Mouse (Mus musculus): Measurements from ENCODE around the gene Adgrl3.
"Not testable (repeated sequence)": the region's sequence is repeated elsewhere in the genome, so short reads cannot be mapped to it uniquely, and the experiment has no call there.

Adgrl3 gene

DNA sequence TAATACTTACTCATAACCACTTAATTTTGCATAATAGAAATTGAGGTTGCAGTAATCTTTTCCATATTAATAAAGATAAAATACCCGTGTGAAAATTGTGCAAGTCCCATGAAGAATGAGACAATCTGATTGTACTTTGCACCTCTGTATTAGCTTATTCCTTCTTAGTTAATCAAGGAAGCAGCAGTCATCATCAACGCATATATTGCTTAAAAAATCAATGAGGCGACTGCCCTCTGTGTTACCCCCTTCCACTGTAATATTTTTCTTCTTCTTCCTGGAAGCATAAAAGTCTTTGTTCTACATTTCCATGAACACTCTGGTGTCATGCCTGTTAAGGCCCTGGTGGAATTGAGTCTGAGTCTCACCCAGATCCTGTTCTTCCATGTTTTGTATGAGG is 416.4 kb downstream of the Adgrl3 start:
- DNase-seq, result no peak

DNA sequence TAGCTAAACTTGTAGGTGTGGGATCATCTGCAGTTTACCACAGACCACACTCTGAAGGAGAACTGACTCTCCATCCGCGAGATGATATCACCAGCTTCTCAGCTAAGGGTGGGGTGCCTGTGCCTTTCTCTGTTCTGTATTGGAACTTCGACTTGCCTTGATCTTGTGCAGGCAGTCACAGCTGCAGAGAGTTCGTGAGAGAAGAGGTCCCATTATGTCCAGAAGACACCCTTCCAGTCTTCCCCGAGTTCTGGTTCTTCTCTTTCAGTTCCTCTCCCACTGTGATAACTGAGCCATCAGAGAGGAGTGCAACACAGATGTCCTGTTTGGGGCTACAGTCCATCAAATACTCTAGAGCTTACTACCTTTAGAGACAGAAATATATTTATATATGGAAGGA is 422.2 kb downstream of the Adgrl3 start:
- DNase-seq, result no peak

DNA sequence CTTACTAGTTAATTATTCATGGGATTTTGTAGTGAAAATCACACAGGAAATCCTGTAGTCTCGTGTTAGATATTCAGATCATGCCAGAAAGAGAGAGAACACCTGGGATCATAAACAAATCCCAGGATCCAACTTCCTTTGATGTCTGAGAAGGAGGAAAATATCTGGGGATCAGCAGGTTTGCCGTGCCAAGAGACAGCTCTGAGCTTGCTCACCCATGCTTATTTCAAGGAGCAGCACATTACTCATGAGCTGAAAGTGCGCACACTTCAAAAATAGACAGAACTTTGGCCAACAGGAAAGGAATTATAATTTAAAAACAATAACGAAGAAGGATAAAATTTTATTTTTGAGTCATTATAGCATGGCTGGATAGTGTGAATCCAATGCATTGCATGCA is 446.0 kb downstream of the Adgrl3 start:
- DNase-seq, result no peak

DNA sequence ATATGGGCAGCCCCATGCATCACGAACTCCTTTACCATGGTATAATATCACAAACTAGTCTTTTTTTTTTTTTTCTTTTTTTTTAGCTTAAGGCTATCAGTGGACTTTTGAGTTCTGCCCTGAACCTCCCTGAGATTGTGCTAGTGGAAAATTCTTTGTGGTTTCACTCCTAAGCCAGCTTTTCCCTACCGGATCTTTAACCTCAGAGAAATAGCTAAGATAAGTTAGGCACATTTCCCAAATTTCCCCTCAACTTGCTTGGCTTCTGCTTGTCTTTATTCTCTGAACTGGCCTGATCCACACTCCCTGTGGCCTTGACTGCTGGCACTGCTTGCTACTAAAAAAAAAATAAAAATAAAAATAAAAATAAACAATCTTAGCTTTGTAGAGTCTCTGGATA is 454.7 kb downstream of the Adgrl3 start:
- peak; percentile 2 for DNase-seq

DNA sequence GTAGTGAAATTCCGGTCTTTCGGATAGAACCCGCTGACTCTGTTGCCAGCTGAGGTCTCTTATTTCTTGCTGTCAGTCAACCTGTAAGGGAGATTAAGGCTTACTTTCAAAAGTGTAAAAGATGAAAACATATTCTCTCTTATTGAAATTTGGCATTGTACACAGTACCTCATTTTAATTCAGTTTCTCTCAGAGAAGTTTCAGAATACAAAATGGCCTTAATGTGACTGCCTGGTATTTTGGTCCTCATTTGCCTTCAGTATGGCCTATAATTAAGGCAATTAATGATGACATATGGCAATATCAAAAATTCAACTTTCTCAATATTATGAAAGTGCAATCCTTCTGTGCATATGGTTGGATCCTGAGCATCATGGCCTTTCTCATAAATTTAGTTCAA is 455.5 kb downstream of the Adgrl3 start:
- no peak for DNase-seq

DNA sequence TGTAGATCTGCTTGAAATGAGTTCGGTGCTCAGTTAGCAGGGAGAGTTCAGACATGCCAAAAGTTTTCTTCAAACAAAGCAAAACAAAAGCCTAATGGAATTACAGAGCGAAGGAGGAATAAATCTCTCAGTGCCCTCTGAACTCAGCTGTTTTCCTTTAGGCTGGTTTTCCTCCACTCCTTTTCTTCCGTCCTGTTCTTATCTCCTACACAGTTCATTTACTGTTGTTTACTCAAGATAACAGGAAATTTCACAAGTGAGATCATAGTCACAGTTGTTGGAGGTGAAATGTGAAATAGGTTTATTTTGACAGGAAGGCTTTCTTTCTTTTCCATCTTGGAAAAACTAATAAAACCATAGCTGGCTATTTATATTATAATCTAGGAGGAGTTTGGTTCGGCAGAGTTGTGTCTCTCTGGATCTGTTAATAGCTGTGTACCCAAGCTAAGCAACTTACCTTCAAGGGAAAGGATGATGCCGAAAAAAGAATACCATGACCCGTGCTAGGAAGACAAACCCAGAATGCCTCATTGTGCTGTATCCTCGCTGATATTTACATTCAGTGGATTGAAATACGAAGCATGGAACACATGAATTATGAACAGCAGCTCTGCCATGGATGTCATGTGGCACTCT is 456.2 kb downstream of the Adgrl3 start:
- DNase-seq, result no peak

DNA sequence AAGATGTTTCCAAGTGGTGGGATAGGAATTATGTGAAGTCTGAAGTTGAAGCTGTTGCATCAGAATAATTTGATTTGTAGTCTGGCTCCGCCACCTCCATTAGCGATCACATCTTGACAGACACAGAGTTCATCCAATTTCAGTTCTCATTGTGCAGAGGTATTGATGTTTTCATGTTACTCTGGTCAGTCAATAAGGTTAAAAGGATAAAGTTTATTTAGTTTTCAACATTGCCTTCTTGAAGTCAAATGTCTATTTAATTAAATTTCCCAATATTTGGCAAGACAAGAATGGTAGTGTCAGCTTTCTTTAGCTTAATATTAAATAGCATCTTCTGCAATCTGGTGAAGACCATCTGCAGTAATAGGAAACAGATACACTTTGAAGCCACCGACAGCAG is 461.0 kb downstream of the Adgrl3 start:
- no peak for DNase-seq

DNA sequence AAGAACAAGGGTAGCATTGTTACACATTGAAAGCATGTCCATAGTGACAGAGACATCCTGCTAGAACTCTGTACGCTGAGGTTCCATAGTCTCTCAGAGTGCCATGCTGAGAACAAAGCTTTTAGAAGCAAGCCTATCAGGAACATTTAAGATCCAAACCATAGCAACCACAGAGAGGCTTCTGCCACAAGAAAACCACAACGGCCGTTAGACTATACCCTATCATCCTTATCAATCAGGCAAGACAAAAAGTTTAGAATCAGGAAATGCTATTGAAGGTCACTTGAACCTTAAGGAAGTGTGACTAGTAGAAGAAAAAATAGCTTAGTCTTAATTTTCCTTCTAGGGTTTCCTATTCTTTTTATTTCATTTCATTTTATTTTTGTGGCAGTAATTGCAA is 464.0 kb downstream of the Adgrl3 start:
- DNase-seq, result no peak

DNA sequence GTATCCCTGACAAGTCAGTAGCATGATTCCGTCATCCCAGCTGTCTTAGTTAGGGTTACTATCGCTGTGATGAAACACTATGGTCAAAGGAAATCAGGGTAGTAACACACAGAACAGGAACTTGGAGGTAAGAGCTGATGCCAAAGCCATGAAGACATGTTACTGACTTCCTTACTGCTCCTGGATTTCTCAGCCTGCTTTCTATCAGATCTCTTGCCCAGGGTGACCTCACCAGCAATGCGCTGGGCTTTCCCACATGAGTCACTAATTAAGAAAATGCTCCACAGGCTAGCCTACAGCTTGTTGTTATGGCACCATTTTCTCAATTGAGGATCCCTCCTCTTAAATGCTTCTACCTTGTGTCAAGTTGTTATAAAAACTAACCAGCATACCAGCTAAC is 481.1 kb downstream of the Adgrl3 start:
- DNase-seq, result no peak

DNA sequence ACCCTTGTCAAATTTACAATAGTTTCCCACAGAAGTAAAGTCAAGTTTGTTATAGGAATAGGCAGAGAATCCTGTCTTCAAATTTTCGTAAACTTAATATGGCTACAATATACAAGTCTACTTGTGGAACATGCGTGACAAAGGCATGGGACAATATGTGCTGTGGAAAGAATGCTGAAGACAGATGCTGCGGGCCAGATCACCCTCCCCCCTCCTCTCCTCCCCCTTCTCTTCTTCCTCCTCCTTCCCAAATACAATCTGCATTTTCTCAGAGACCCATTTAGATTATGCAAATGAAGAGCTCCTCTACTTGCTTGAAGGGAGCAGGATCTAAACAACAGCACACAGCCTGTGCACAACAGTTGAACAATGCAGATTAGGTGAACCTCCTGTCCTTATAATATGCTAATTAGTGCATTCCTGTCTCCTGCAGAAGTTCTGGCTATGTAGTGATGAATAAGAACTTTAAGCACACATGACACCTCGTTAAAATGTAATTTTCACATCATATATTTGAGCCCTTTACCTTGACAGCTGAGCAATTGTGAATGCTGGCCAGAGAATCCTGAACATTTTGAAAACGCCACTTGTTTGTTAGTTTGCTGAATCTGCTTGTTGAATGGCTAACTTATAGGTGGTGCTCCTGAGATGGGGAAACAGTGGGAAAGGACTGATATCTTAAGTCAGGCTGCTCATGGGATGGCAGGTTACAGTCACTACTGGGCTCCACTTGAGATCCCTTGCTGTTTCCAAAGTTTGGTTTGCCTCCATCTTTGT is 499.0 kb downstream of the Adgrl3 start:
- DNase-seq, result no peak

DNA sequence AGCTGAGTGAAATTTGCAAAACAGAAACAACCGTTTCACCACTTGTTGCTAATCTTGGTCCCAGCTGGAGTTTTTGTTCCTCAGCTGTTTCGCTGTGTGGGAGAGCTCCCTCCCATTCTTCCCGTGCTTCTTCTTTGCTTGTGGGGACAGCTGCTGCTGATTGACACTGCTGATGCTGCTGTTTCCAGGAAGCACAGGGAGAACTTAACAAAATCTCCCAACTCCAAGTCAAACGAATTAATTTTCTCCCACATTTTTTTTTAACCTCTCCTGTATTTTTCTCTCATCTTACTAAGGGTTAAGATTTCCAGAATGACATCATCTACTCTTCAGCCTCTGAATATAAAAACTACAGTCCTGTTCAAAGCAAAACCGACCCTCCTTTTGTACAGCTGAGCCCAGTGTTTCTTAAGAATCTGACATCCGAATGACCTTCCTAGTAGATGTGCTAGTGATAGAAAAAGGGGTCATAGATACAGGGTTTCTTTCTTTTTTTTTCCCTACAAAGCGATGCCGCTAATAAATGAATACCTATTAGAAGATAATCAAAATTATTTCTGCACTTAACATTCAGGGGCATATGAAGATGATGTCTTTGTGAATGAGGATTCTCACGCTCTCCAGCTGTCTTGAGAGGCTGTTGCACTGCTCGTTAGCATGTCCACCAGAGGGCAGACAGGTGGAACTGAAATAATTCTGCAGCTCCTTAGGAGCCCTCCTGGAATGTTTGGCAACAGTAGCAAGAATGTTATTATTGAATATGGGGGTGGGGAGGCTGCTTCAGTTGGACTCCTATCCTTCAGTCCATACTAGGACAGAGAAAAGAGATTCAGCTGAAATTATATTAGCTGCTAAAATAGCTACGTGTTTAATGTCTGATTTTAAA is 499.8 kb downstream of the Adgrl3 start:
- peak; percentile 44 for DNase-seq

DNA sequence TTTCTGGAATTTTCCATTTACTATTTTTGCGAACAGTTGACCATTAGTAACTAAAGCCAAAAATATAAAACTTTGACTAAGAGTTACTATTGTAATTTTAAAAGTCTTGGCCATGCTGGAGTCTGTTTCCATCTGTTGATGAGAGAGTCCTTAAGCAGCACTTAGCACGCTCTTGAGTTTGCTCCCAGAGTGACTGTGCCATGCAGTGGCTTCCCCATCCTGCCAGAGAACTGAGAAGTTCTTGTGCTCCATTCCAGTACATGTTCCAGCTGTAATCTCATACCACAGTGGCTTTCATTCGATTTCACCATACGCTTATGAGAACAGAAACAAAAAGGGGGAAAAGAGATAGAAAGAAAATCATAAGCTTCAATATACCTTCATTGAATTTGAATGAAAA is 502.8 kb downstream of the Adgrl3 start:
- no peak for DNase-seq

DNA sequence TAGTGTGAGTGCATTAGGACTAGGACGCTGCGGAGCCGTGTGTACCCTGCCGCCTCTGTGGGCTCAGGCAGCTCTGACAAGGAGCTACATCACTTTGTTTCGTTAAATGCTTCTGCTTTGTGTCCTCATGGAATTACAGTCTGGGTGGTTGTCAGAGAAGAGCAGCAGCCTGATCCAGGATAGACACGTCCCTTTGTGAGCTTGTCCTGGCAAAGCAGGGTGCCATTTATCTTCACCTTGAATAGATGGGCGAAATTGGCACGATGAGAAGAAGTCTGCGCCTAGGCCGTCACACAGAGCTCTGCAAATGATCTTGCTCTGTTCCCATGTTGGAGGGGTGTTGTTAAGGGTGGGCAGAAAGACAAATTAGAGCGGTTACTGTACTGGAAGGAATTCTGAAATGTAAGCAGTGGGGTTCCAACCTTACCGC is 504.6 kb downstream of the Adgrl3 start:
- no peak for DNase-seq

DNA sequence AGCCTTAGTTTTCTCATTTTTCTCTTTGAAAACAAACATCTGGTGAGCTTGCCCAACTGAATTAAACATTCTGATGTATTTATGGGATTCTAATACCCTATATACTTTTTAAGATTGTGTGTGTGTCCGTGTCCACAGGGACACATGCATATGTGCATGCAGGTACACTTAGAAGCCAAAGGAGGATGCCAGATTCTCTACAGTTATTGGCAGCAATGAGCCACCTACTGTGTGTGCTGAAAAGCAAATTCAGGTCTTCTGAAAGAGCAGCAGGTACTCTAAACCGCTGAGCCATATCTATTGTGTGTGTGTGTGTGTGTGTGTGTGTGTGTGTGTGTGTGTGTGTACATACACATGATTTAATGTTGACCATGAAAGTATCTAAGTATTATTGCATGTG is 505.4 kb downstream of the Adgrl3 start:
- DNase-seq, result no peak

DNA sequence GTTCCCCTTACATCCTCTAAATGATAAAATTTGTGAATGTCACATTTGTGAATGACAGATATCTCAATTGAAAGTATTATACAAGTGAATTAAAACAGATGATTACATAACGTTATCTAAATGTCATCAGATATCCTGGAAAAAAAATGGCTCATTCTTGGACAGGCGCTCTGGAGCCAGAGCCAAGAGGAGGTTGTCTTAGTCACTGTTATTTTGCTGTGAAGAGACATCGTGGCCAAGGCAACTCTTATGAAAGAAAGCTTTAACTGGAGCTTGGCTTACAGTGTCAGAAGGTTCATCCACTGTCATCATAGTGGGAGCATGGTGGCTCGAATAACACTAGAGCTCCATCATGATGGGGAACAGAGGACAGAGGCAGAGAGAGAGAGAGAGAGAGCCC is 511.7 kb downstream of the Adgrl3 start:
- no peak for DNase-seq

DNA sequence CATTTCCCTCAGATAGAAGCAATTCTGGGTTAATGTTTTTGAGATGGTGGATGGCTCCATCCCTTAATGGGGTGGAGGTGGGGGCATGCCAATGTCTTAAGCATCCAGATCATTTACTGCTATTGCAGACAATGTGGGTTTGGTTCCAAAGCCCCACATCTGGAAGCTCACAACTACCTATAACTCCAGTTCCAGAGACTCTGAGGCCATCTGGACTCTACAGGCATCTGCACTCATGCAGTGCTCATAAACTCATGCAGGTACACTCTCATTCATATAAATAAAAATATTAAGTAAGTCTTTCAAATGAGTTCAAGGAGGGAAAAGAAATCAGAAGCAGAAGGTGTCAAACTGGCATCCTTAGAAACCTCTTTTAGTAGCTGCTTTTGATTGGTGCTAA is 530.3 kb downstream of the Adgrl3 start:
- DNase-seq, result no peak

DNA sequence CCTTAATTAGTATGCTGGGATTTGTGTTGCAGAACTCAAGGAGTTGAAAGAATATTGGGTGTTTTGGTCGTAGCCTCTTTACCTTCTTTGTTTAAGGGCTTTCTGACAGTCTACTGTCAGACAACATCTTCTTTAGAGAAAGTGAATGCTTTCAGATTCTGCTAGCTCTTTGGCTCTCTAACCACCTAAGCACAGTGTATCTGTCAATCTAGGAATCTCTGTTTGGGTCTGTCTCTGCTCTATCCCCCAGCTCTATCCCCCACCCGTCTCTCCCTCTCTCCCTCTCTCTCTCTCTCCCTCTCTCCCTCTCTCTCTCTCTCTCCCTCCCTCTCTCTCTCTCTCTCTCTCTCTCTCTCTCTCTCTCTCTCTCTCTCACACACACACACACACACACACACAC is 535.2 kb downstream of the Adgrl3 start:
- DNase-seq, result not testable (repeated sequence)

DNA sequence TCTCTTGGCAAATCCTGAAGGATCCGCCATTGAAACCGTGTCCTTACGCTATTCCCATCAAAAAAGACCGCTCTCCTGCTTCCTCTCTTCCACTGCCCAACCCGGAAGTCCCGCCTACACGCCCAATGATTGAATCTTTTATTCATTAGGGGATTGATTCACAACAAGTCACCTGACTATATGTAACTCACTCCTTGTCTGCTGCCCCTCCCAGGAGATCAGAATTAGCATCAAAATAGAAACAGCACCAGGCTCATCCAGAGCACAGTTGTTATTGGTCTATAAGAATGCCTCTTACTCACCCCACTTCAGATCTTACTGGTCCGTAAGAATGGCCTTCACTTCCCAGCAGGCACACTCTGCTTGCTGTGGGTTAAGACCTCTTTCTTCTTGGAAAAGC is 536.1 kb downstream of the Adgrl3 start:
- no peak for DNase-seq

DNA sequence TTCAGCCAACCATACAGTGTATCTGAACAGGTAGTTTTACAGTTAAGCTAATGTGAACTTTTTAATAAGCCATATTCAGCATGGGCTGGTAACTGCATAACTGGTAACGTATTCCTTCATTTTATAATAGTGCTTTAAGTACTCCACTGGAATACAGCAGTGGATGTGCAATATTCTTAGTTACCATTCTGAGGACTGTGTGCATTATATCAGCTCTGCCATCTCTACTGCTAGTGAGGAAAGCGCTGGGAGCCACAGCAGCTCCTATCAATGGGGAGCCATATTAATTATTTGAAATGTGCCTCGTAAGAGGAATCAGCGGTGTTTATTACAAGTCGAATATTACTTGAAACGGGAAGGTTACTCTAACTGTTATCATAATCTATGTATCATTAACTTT is 539.0 kb downstream of the Adgrl3 start:
- no peak for DNase-seq

DNA sequence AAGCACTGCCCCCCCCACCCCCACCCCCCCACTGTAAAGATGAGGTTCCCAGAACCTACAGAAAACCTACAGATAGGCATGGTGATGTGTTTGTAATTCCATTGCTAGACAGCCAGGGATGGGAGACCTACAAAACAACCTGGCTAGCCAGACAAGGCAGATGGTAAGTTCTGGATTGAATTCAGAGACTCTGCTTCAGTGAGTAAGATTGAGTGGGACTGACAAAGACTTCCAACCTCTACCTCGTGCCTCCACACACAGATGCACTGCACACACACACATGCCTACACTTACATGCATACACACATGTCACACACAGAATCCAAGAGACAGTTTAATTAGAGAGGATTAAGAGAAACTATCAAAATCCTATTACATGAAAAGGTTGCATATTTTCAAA is 544.4 kb downstream of the Adgrl3 start:
- DNase-seq, result no peak

DNA sequence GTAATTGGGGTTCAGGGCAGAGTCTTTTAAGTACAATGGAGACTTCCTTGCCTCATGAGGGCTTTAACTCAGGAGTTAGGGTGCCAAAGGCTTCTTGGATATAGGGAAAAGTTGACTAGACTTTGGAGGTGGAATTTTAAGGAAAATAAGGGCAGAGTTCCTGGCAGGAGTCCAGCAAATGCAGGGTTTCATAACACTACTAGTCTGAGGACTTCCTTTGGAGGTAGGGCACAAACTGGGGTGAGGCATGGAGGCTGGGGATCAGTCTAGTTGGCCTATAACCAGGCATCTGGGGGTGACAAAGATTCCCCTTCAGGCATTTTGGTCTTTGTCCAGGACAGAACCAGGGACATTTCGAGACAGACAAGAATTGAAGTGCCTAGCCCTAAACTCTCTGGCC is 546.6 kb downstream of the Adgrl3 start:
- DNase-seq, result no peak

DNA sequence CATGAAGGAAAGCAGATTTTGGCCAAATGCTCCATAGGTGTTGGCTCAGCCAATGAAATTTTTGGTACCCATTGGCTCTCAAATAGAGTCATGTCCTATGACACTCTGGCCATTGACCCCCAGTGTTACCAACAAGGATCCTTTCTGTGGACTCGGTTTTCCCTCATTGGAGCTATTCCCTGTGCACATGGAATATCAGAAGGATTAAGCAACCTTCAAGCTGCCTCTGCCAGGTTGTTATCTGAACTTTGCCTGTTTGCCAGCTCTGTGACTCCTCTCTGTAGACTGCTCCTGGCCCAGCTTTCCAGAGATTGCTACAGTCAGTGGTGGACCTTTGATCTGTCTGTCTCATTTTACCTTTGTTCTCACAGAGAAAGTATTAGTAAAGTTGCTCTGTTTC is 548.8 kb downstream of the Adgrl3 start:
- DNase-seq, result peak; percentile 11

DNA sequence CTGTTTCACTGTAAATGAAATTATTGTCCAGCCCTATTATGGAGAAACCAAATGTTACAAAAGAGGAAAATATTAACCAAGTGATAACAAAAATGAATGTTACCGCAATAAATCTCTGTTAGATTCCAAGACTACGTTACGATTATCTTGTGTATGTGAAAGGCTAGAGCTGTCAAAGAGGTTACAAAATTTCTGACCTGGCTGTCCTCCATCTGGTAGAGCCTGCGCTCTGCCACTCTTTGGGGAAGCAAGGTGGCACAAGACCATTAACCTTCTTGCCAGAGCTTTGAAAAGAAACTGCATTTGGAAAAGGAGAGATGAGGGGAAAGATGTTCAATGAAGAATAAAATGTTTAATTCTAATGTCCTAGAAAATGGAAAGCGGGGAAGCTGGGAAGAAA is 562.9 kb downstream of the Adgrl3 start:
- DNase-seq, result no peak

DNA sequence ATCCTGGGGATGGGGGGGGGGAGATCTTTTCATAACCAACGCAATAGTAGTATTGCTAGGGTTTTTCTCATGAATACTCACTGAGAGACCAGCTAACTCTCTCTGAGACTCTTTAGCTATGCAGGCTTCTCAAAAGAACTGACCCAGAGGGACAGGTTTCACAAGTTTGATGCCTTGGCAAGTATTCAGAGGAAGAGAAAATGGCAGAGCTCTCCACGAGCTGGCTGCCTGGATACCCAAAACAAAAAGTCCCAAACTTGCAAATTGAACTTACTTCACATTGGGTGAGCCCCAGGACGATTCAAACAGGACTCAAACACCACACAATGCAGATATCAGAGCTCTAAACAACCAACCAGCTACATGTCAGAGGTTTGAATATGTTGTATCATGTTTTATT is 563.5 kb downstream of the Adgrl3 start:
- DNase-seq, result no peak
